Mouse (Mus musculus): ENCODE data around the gene C2.
A peak's percentile ranks its signal among the peaks of the same experiment; 100 is the strongest.

The C2 gene

DNA sequence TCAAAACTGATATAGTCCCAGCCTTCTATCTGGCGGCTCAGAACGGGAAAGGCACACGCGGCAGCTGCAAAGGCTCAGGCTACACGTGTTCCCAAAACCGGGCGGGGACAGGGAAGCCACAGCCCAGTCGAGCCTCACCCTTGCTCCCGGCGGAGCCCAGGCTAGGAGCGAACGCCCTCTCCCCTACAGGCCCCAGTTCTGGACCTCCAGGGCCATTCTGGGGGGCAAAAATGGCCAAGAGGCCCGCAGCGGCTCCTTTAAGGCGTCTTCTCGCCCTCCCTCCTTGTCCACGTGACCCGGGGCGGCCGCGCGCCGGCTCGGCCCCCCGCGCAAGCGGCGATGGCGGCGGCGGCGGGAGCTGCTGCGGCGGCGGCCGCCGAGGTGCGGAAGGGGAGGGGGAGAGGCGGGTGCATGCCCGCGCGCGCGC lies at the start of gene C2, which contains the start of gene Ehmt2:
TSS of gene C2 (minus strand) at position 106 of the 427 bp plus-strand sequence.
TSS of gene Ehmt2 (plus strand) at position 310 of the 427 bp plus-strand sequence.
- DNase-seq (ENCODE audit: low read depth, low spot score): peak; percentile 66

DNA sequence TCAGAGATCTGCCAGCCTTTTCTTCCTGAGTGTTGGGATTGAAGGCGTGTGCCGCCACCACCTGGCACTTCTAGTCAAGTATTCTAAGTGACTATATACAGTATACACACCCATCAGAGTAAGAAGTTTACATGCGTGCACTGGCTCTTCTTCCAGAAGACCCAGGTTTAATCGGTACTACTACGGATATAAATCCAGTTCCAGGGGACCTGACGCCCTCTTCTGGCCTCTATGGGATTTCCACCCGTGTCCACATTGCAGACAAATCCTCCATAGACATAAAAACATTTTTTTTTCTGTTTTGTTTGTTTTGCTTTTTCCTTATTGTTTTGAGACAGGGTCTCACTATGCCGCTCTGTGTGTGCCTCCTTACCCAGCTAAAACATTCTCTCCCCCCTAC lies 49.5 kb upstream of the C2 start:
- no peak for DNase-seq (ENCODE audit: low read depth, low spot score)

DNA sequence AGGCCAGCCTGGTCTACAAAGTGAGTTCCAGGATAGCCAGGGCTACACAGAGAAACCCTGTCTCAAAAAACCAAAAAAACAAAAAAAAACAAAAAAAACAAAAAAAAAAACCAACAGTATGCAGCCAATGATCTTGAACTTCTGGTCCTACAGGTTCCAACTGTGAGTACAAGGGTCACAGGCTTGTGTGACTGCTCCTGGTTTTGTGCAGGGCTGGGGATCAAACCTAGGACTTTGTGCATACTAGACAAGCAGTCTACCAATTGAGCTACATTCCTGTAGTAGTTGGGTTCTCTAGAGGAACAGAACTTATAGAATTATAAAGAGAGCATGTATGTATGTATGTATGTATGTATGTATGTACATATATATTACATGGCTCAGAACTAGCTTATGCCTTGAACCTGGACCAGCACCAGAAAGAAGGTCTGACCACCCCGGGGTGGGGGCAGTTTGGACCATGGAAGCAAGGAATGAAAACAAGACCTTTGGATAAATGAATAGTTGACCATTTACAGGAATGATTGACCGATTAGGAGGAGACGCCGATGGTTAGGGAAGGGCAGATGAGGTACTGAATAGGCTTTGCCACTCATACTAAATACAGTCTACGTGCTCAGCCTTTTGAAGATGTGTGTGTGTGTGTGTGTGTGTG lies 48.5 kb upstream of the C2 start:
- DNase-seq (ENCODE audit: low read depth, low spot score): no peak

DNA sequence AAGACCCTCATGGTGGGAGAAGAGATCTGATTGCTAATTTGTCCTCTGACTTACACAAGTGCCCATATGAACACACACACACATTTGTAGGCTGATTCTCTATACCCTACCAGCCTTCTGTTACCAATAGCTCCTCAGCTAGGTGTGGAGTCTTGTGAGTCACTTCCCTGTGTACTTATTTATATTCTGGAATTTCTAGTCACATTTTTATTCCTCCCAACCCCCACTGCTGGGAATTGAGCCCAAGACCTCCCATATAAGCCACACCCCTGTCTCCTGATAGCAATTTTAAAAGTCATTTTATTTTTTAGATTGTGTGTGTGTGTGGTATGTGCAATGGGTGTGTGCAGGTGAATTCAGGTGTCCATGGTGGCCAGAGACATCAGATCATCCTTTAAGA lies 46.3 kb upstream of the C2 start:
- no peak for DNase-seq (ENCODE audit: low read depth, low spot score)

DNA sequence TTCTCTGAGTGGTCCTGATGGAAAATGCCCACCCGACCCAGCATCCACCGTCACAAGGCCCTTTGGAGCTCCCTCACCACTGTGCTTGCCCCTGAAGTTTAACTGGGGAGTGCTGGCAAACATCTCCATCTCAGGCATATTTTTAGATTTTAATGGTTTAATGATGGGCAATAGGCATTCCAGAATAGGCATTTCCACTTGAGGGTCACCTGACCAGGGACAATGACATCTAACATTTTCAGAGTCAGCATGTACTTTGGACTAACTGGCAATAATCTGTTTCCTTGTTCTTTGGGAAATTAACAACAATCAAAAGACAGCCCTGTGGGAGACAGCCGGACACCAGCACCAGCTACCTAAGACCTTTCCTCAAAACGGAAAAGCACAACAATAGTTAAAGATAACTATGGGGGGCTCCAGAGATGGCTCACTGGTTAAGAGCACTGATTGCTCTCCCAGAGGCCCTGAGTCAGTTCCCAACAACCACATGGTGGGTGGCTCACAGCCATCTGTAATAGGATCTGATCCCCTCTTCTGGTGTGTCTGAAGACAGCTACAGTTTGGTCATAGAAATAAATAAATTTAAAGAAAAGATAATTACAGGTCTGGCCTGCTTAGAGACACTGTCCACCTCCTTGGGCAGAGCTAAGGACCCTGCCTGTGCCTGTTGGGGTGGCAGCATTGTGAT lies 45.2 kb upstream of the C2 start:
- DNase-seq (ENCODE audit: low read depth, low spot score): no peak

DNA sequence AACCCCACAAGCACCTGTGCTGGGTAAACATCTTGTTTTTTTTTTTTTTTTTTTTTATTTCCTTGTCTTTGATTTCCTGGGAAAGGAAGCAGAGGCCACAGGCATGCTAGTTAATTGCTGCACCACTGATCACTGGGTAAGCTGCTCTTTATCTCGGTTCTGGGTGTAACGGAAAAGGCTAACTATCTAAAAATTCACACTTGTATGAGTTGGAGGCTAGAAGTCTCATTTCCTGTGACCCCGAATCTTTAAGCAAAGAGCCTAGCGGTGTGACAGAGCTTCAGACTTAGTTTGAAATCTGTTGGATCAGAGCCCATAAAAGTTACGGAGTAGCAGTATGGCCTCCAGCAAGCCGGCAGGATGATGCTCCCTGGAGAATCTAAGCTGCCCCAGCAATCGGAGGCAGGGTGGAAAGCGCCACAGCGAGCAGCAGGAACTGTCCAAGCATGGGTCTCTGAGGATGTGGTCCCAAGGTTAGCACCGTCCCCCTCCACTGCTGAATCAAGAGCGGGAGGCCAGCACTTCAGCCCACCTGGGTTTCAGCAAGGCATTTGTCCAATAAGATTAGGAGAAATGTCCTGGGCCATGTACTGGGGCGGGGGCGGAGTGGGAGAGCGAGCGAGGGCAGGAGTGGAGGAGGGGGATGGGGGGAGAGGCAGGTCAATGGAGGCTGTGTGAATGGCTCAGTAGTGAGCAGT lies 43.4 kb upstream of the C2 start:
- DNase-seq (ENCODE audit: low read depth, low spot score): no peak

DNA sequence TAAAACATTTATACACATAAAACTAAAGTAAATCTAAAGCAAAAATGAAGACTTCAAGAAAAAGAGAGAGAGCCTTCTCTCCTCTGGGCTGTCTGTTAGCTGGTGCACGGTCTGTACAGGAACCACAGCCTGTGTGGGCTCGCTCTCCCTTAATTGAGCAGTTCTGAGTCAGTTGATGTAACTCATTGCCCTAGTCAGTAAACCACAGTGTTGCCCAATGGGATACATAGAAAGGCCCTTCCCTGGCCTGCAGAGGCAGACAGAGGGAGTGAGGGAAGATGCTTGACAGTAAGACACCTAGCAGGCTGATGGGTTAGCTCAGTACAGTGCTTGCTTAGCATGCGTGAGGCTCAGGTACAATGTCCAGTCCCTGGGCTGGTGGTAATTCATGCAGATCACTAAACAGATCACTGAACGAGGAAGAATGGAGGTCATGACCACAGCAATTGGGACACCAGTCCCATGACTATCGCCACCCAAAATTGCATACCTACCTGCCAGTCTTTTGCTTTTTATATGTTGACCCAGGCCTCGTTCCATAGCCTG lies 40.0 kb upstream of the C2 start:
- DNase-seq (ENCODE audit: low read depth, low spot score): no peak

DNA sequence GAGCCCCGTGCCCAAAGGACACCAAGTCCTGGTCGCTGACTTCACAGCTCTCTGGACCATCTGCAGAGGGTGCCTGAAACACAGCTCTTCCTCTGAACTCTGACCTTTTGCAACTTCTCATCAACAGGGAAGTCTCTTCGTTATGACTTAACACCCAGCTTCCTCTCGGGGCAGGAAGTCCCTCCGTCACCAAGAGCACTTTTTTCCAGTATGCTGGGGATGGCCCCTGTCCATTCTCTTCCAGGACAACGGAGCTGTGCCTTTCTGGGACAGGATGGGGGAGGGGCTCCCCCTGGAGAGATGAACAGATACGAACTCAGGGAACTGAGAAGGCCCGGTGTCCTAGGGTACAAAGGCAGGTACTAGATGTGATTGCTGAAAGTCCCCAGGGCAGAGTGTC lies 36.8 kb upstream of the C2 start:
- no peak for DNase-seq (ENCODE audit: low read depth, low spot score)

DNA sequence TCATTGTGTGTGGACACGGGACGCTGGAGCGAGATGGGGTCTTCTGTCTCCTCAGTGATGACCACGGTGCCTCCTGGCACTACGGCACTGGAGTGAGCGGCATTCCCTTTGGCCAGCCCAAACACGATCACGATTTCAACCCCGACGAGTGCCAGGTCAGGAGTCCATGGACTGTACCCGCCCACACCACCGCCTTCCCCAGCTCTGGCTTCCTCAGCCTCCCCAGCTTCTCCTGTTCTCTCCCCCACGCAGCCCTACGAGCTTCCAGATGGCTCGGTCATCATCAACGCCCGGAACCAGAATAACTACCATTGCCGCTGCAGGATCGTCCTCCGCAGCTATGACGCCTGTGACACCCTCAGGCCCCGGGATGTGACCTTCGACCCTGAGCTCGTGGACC lies 36.0 kb upstream of the C2 start:
- DNase-seq (ENCODE audit: low read depth, low spot score): no peak

DNA sequence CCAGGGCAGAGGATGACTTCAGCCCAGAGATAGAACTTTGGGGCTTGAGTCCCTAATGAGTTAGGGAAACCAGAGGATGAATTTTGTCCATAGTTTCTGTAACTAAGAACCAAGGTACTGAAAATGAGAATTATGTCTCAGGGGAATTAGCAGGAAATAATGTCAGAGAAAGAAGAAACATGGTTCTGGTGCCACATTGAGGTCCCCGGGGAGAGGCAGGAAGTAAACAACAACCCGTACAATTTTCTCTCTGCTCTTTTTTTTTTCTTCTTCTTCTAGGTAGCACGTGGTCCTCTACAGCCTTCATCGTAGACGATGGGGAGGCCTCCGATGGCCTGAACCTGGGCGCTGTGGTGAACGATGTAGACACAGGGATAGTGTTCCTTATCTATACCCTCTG lies 34.2 kb upstream of the C2 start:
- DNase-seq (ENCODE audit: low read depth, low spot score): no peak

DNA sequence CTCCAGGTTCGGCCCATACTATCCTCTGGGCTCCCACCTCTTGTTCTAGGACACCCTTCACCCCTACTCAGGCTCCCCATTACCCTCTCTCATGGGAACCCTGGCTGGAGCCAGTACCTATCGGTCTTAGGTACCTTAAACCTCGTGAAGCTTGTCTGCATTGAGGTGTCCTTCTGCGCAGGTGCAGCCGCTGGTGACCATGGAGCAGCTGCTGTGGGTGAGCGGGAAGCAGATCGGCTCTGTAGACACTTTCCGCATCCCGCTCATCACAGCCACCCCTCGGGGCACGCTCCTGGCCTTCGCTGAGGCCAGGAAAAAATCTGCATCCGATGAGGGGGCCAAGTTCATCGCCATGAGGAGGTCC lies 33.7 kb upstream of the C2 start:
- no peak for DNase-seq (ENCODE audit: low read depth, low spot score)

DNA sequence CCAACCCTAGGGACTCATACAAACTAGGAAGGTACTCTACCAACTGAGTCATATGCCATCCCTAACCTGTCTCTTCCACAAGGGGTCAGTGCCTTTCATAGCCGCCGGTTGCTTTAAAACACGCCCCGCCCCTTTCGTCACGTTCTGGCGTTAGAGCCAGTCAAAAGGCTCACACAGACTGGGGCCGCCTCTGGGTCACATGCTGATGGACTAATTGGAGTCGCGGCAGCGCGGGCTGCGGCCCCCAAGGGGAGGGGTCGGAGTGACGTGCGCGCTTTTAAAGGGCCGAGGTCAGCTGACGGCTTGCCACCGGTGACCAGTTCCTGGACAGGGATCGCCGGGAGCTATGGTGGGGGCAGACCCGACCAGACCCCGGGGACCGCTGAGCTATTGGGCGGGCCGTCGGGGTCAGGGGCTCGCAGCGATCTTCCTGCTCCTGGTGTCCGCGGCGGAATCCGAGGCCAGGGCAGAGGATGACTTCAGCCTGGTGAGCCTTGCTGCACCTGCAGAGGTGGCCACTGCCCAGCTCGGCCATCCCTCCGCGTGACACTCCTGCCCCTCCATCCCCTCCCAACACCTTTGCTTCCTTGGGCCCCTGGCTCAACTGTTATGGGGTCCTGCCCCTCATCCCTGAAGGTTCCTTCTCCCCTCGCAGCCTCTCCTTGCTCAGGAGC lies 33.1 kb upstream of the C2 start, which contains the start of gene Neu1:
TSS of gene Neu1 (plus strand) at position 193 of the 674 bp plus-strand sequence.
- DNase-seq (ENCODE audit: low read depth, low spot score): peak; percentile 96

DNA sequence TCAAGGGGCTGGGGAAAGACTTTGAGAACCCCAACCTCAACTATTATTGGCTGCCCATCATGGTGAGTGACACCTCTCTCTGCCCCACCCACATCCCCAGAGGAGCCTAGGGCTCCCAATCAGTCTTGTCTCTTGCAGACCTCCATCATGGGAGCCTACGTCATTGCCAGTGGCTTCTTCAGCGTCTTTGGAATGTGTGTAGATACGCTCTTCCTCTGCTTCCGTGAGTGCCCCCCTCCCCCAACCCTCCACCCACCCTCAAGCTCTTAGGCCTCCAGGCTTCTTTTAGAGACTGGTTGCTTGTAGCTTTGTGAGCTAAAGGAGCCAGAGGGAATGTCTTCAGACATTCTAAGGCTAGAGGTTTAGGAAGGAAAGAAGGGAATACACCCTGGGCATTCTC lies 30.8 kb upstream of the C2 start:
- DNase-seq (ENCODE audit: low read depth, low spot score): no peak

DNA sequence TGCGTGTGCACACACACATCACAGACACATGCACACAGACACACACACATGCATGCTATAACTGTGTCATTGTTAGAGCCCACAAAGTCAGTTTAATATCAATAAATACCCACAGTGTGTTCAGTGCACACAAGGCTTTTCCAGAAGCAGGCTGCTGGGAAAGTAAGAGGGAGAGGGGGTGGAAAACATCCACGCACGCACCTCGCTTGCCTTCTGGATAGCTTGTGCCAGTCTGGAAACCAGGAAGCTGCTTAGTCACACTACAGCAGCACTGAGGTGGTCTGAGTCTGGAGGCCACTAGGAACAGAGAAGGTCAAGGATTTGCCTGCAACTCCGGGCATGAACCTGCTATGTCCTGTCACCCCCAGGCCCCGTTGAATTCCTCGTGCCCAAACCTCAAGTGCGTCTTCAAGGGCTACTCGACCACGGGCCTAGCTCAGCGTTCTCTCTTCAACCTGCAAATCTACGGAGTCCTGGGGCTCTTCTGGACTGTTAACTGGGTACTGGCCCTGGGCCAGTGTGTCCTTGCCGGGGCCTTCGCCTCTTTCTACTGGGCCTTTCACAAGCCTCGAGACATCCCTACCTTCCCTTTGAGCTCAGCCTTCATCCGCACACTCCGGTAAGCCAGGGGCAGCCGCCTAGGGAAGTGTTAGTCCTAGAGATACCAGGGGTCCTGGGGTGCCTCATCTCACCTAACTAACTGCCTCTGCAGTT lies 29.4 kb upstream of the C2 start:
- DNase-seq (ENCODE audit: low read depth, low spot score): no peak

DNA sequence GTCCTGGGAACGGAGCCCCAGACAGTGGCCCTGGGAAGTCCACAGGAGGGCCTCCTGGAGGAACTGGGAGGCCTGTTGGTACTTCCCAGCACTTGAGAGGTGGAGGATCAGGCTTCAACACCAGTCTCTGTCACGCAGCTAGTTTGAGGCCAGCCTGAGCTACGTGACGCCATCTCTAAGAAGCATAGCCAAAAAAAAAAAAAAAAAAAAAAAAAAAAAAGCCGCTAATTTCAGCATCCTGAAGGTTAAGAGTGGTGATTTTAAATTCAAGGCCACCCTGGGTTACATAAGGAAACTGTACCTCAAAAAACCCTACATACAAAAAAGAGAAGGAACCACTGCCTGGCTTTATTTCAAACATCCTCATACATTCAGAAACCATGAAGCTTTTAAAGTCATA lies 26.2 kb upstream of the C2 start:
- no peak for DNase-seq (ENCODE audit: low read depth, low spot score)

DNA sequence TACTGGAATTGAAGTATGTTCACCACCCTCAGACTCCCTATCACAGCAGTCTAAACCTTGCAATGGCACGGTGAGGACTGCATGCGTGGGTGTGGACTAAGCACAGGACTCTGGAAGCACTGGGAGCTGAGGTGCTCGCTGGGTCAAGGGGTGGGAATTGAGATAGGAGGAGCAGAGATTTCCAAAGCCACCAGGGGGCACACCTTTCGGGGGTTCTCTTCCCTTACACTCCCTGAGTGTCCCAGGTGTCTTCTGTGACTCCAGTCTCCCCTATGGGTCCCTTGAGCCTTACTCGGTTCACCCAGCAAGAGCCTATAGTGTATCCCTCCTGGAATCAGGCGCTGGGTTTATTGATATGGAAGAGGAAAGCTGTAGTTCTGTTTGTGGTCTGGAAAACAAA lies 24.9 kb upstream of the C2 start:
- no peak for DNase-seq (ENCODE audit: low read depth, low spot score)

DNA sequence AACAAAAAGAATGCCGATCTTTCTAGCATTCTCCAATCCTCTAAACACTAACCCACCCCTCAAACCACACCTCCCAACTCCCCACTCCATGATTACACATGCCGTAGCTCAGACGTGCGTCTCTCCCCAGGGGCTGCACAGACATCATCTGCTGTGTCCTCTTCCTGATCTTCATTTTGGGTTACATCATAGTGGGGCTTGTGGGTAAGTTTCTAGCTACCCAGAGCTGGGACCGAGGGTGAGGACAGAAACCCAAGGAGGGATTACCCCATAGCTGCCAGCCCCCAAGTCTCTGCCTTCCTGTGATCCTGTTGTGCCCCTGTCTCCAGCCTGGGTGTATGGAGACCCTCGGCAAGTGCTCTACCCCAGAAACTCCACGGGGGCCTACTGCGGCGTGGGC lies 19.1 kb upstream of the C2 start:
- no peak for DNase-seq (ENCODE audit: low read depth, low spot score)

DNA sequence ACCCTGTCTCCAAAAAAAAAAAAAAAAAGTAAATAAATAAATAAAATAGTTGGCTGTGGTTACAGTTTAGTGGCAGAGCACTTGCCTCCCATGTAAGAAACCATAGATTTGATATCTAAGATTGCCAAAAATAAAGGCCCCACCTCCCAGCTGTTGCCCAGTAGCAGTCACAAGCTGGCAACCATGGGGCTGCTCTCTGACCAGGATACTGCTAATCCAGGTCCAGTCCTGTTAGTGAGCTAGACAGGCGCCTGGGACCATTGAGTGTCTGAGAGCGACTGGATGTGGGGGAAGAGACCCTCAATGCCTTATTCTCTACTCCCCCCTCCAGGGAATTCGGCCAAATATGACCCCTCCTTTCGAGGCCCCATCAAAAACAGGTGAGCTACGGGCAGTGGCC lies 18.3 kb upstream of the C2 start:
- DNase-seq (ENCODE audit: low read depth, low spot score): no peak

DNA sequence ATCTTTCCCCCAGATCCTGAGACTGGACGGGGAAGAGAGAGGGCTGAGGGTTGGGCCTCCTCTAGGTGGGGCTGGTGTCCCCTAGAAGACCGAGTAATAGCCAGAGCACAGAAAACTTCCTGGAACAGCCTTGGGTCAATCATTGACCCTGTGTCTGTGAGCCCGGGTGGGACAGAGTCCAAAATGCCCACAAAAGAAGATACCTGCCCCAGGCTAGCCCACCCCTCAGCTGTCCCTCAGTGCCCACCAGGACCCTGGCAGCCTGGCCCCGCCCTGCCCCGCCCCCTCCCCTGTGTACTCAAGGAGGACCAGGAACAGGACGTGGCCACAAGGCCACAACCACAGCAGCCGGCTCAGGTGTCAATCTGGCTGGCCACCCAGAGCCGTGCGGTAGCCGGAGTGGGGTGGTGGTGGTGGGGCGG lies 17.4 kb upstream of the C2 start:
- no peak for DNase-seq (ENCODE audit: low read depth, low spot score)

DNA sequence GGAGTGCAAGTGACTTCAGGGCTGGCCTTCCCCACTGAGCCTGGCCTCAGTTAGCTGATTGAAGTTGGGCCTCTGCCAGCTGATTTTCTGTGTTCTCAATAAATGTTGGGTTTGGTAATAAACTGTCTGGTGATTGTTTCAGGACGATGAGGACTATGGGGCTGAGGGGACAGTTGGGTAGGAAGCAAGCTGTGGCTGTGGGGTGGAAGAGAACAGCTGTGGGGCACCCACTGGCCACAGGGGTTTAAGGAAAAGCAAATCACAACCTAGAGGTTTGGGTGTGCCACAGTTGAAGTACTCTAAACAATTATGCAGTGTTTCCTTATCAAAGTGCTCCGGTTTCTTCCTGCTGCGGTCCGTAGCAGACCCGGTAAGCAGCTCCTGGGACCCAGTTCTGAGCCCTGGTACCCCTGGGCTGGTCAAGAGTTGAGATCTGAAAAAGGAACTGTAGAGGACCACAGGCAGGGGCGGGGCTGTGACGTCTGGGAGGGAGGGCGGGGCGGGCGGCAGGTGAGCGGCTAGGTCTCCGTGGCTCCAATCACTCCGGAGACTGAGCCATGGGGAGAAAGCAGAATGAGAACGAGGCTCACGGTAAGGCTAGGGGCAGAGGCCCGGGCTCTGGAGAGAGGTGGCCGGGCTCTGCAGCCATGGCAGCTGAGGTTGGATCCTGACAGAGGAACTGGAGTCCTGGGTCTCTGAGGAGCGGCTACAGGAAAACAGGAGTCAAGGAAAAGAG lies 16.0 kb upstream of the C2 start, which contains the start of gene Slc44a4:
TSS of gene Slc44a4 (plus strand) at position 537 of the 736 bp plus-strand sequence.
- no peak for DNase-seq (ENCODE audit: low read depth, low spot score)

DNA sequence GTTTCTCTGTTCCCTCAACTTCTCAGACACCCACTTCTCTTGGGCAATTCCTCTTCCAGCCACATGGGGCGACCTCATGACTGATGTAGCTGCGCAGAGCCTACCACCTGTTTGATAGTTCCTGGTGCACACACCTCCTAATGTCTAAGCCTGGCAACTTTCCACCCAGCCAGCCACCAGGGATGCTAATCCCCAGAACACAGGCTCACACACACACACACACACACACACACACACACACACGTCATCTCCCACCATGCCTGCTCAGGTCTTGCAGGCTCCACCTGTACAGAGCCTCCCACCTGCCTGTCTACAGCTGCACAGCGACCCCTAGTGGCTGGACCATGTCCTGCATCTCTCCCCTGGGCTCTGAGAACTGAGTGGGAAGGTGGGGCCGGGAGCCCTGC lies 13.9 kb upstream of the C2 start:
- no peak for DNase-seq (ENCODE audit: low read depth, low spot score)

Measured in embryo, embryonic 11.5 days (tissue).